Mouse (Mus musculus) limb, embryonic 13.5 days (tissue): ENCODE measurements around the gene Atg2b. TPM values are rescaled to one million over a fixed set of nuclear protein-coding genes. Genes with fewer than 3 reads are reported as not detected.

Experiments used
- ATAC-seq: fragments of 200-750 bp; cut with Nextera tagmentation; 2 replicates; pipeline ENCODE4 v1.8.0; 2017; ENCODE audit warnings: low read depth, moderate number of reproducible peaks, moderate TSS enrichment; ENCODE audit not compliant: low FRiP score
- H3K27ac ChIP-seq: fragments of 300-500 bp; sonication (generic); 2 replicates; pipeline ENCODE4 v1.5.1; 2015; ENCODE audit warnings: inconsistent platforms, mild to moderate bottlenecking, moderate library complexity
- H3K27me3 ChIP-seq: fragments of 300-500 bp; sonication (generic); 2 replicates; pipeline ENCODE4 v1.6.1; 2015; ENCODE audit warnings: mild to moderate bottlenecking, inconsistent platforms
- H3K36me3 ChIP-seq: fragments of 300-500 bp; sonication (generic); 2 replicates; pipeline ENCODE4 v1.6.1; 2015; ENCODE audit warnings: inconsistent platforms, mild to moderate bottlenecking, moderate library complexity
- H3K4me1 ChIP-seq: fragments of 300-500 bp; sonication (generic); 2 replicates; pipeline ENCODE4 v1.6.1; 2015; ENCODE audit warnings: inconsistent platforms
- H3K4me2 ChIP-seq: fragments of 300-500 bp; sonication (generic); replicated peaks from 2 replicates; pipeline ENCODE4 v1.6.1; 2015; ENCODE audit warnings: inconsistent platforms, mild to moderate bottlenecking, moderate library complexity
- H3K4me3 ChIP-seq: fragments of 300-500 bp; sonication (generic); 2 replicates; pipeline ENCODE4 v1.5.1; 2015; ENCODE audit warnings: moderate library complexity, mild to moderate bottlenecking, inconsistent platforms
- H3K9ac ChIP-seq: fragments of 300-500 bp; sonication (generic); 2 replicates; pipeline ENCODE4 v1.6.1; 2015; ENCODE audit warnings: mild to moderate bottlenecking, inconsistent platforms
- H3K9me3 ChIP-seq: fragments of 300-500 bp; sonication (generic); 2 replicates; pipeline ENCODE4 v1.6.1; 2016; ENCODE audit warnings: inconsistent platforms
- WGBS: fragments of 180-500 bp; shearing (Covaris S2); methylation state at CpG from one replicate; pipeline ENCODE4 v1.1.7; 2015; 5-methylcytosine and 5-hydroxymethylcytosine counted together
- polyA plus RNA-seq: library from polyadenylated mRNA; unstranded; fragments of >200 nt; fragmentation: Nextera tagmentation; extraction: Ambion mirVana; gene quantifications from 2 replicates; pipeline ENCODE4 v1.2.1, GENCODE M21; 2015

Atg2b gene
- polyA plus RNA-seq, 1 experiment from 2014 or later = 14.0 TPM

- Histone ChIP-seq H3K27ac (no peak overlapping the region), H3K36me3 (peaks cover 17% of the 10 kb centered on the region), H3K27me3 (no peaks in the 10 kb centered on the region), H3K9me3 (no peaks in the 10 kb centered on the region), H3K9ac (no peak overlapping the region), H3K4me1 (peaks cover 4% of the 10 kb centered on the region; the same call in 1 of the 2 replicates), H3K4me2 (no peak overlapping the region), H3K4me3 (no peak overlapping the region)
- no peak for ATAC-seq
- WGBS = 93% methylated on average over 2 of the region's 2 CpGs
Measured at GRCm38 (mm10) chr12:105611045-105611444, 74.0 kb downstream of the Atg2b start.

- H3K27ac ChIP-seq = no peak overlapping the region
- 69% methylated on average over 4 of the region's 4 CpGs for WGBS
- ATAC-seq = no peak
Measured at GRCm38 (mm10) chr12:105606881-105607280, 78.1 kb downstream of the Atg2b start.

GRCm38 (mm10) chr12:105605212-105605611 lies 79.8 kb downstream of the Atg2b start:
- Histone ChIP-seq H3K4me2 (no peak overlapping the region), H3K9me3 (no peaks in the 10 kb centered on the region), H3K27me3 (no peaks in the 10 kb centered on the region), H3K9ac (no peak overlapping the region), H3K36me3 (no peaks in the 10 kb centered on the region; the same call in 1 of the 2 replicates), H3K4me1 (peaks cover 16% of the 10 kb centered on the region; the same call in 1 of the 2 replicates), H3K4me3 (no peak overlapping the region), H3K27ac (no peak overlapping the region)
- 18% methylated on average over 8 of the region's 8 CpGs for WGBS
- ATAC-seq = no peak

More at GRCm38 (mm10) chr12:105606881-105607280, 78.1 kb downstream of the Atg2b start:
- H3K4me1 ChIP-seq = peaks cover 17% of the 10 kb centered on the region; the same call in 1 of the 2 replicates
- no peaks in the 10 kb centered on the region for H3K27me3 ChIP-seq
- no peak overlapping the region for H3K9ac ChIP-seq
- no peak overlapping the region for H3K4me3 ChIP-seq
- H3K36me3 ChIP-seq = no peaks in the 10 kb centered on the region; the same call in 1 of the 2 replicates
- no peak overlapping the region for H3K4me2 ChIP-seq
- no peaks in the 10 kb centered on the region for H3K9me3 ChIP-seq

- no peak overlapping the region for H3K4me3 ChIP-seq
- no peaks in the 10 kb centered on the region for H3K9me3 ChIP-seq
- H3K9ac ChIP-seq = no peak overlapping the region
- no peaks in the 10 kb centered on the region for H3K27me3 ChIP-seq
- H3K4me2 ChIP-seq = no peak overlapping the region
- ATAC-seq = no peak
- H3K4me1 ChIP-seq = peaks cover 16% of the 10 kb centered on the region; the same call in 1 of the 2 replicates
- H3K36me3 ChIP-seq = no peaks in the 10 kb centered on the region; the same call in 1 of the 2 replicates
- no peak overlapping the region for H3K27ac ChIP-seq
- WGBS = 71% methylated on average over 11 of the region's 11 CpGs
Measured at GRCm38 (mm10) chr12:105603904-105604303, 81.1 kb downstream of the Atg2b start.

- ATAC-seq = no peak
- no peak within 1 kb of the TSS for H3K9ac ChIP-seq
- H3K4me3 ChIP-seq = no peak within 1 kb of the TSS
- peaks cover 18% of the 10 kb centered on the region for H3K4me1 ChIP-seq
- H3K27ac ChIP-seq = no peak within 1 kb of the TSS
- H3K27me3 ChIP-seq = no peaks in the 10 kb centered on the region
- no peaks in the 10 kb centered on the region for H3K9me3 ChIP-seq
- H3K36me3 ChIP-seq = no peaks in the 10 kb centered on the region
- H3K4me2 ChIP-seq = no peak within 1 kb of the TSS
- 89% methylated on average over 11 of the region's 11 CpGs for WGBS
Measured at GRCm38 (mm10) chr12:105602581-105603210, 82.3 kb downstream of the Atg2b start, which contains the start of gene Bdkrb1. TSS of gene Bdkrb1 (plus strand) at chr12:105603085.

GRCm38 (mm10) chr12:105601586-105601985 lies 83.4 kb downstream of the Atg2b start:
- 77% methylated on average over 6 of the region's 6 CpGs for WGBS

GRCm38 (mm10) chr12:105599098-105599497 lies 85.9 kb downstream of the Atg2b start:
- H3K4me2 ChIP-seq = no peak overlapping the region
- H3K27ac ChIP-seq = no peak overlapping the region
- H3K27me3 ChIP-seq = no peaks in the 10 kb centered on the region
- ATAC-seq = no peak
- no peak overlapping the region for H3K4me3 ChIP-seq
- peaks cover 4% of the 10 kb centered on the region; the same call in 1 of the 2 replicates for H3K4me1 ChIP-seq
- no peaks in the 10 kb centered on the region for H3K36me3 ChIP-seq
- 66% methylated on average over 5 of the region's 5 CpGs for WGBS
- no peaks in the 10 kb centered on the region for H3K9me3 ChIP-seq
- peak overlapping the region; percentile 4; the same call in 1 of the 2 replicates for H3K9ac ChIP-seq

More at GRCm38 (mm10) chr12:105601586-105601985, 83.4 kb downstream of the Atg2b start:
- no peaks in the 10 kb centered on the region for H3K27me3 ChIP-seq
- H3K4me1 ChIP-seq = peaks cover 20% of the 10 kb centered on the region
- H3K4me2 ChIP-seq = no peak overlapping the region
- no peaks in the 10 kb centered on the region for H3K9me3 ChIP-seq
- H3K9ac ChIP-seq = no peak overlapping the region
- H3K27ac ChIP-seq = no peak overlapping the region
- no peak for ATAC-seq
- no peaks in the 10 kb centered on the region for H3K36me3 ChIP-seq
- H3K4me3 ChIP-seq = no peak overlapping the region

GRCm38 (mm10) chr12:105598503-105598902 lies 86.5 kb downstream of the Atg2b start:
- H3K36me3 ChIP-seq = no peaks in the 10 kb centered on the region
- WGBS = 86% methylated on average over 10 of the region's 10 CpGs

GRCm38 (mm10) chr12:105597135-105597534 lies 87.9 kb downstream of the Atg2b start:
- ATAC-seq = no peak
- H3K36me3 ChIP-seq = no peaks in the 10 kb centered on the region
- H3K4me3 ChIP-seq = no peak overlapping the region
- 91% methylated on average over 8 of the region's 8 CpGs for WGBS
- H3K9me3 ChIP-seq = no peaks in the 10 kb centered on the region
- H3K9ac ChIP-seq = no peak overlapping the region
- peaks cover 4% of the 10 kb centered on the region; the same call in 1 of the 2 replicates for H3K4me1 ChIP-seq
- no peaks in the 10 kb centered on the region for H3K27me3 ChIP-seq
- no peak overlapping the region for H3K27ac ChIP-seq
- H3K4me2 ChIP-seq = no peak overlapping the region

More at GRCm38 (mm10) chr12:105598503-105598902, 86.5 kb downstream of the Atg2b start:
- Histone ChIP-seq H3K4me2 (no peak overlapping the region), H3K9ac (no peak overlapping the region), H3K9me3 (no peaks in the 10 kb centered on the region), H3K27me3 (no peaks in the 10 kb centered on the region), H3K4me1 (peaks cover 4% of the 10 kb centered on the region; the same call in 1 of the 2 replicates), H3K27ac (no peak overlapping the region), H3K4me3 (no peak overlapping the region)
- ATAC-seq = no peak

- no peaks in the 10 kb centered on the region for H3K9me3 ChIP-seq
- no peak overlapping the region for H3K9ac ChIP-seq
- no peak overlapping the region for H3K4me2 ChIP-seq
- WGBS = 67% methylated on average over 4 of the region's 4 CpGs
- ATAC-seq = no peak
- H3K27me3 ChIP-seq = no peaks in the 10 kb centered on the region
- H3K4me3 ChIP-seq = no peak overlapping the region
- H3K36me3 ChIP-seq = no peaks in the 10 kb centered on the region
- peaks cover 4% of the 10 kb centered on the region; the same call in 1 of the 2 replicates for H3K4me1 ChIP-seq
- H3K27ac ChIP-seq = no peak overlapping the region
Measured at GRCm38 (mm10) chr12:105593471-105593870, 91.5 kb downstream of the Atg2b start.

GRCm38 (mm10) chr12:105592361-105592761 lies 92.7 kb downstream of the Atg2b start:
- Histone ChIP-seq H3K4me3 (no peak overlapping the region), H3K4me1 (no peaks in the 10 kb centered on the region), H3K9me3 (no peaks in the 10 kb centered on the region), H3K27me3 (no peaks in the 10 kb centered on the region), H3K4me2 (no peak overlapping the region), H3K9ac (no peak overlapping the region), H3K27ac (no peak overlapping the region), H3K36me3 (no peaks in the 10 kb centered on the region)
- no peak for ATAC-seq
- WGBS = 96% methylated on average over 23 of the region's 23 CpGs

- Histone ChIP-seq H3K27me3 (no peaks in the 10 kb centered on the region), H3K9ac (no peak overlapping the region), H3K9me3 (no peaks in the 10 kb centered on the region), H3K4me3 (no peak overlapping the region), H3K36me3 (no peaks in the 10 kb centered on the region), H3K27ac (no peak overlapping the region), H3K4me2 (no peak overlapping the region), H3K4me1 (no peaks in the 10 kb centered on the region)
- ATAC-seq = no peak
- 68% methylated on average over 7 of the region's 7 CpGs for WGBS
Measured at GRCm38 (mm10) chr12:105590786-105591185, 94.2 kb downstream of the Atg2b start.
